Mouse (Mus musculus) large intestine, adult 2 months (tissue): ENCODE measurements around the gene 5530401A14Rik. TPM values are rescaled to one million over a fixed set of nuclear protein-coding genes. Genes with fewer than 3 reads are reported as not detected.

Experiments used
- DNase-seq: peaks from one replicate; pipeline ENCODE4 v3.0.0-alpha.2; 2012; ENCODE audit warnings: low read depth, low spot score
- WGBS: fragments of 180-500 bp; shearing (Covaris S2); methylation state at CpG from one replicate; pipeline ENCODE4 v1.1.7; 2018; 5-methylcytosine and 5-hydroxymethylcytosine counted together
- polyA plus RNA-seq: library from polyadenylated mRNA; depleted of rRNA; stranded (reverse); fragments of >200 nt; gene quantifications from 2 replicates; pipeline ENCODE4 v1.2.3, GENCODE M21; 2012; rRNA removed

Gene 5530401A14Rik
- polyA plus RNA-seq, 1 experiment, result not detected

- 81% methylated on average over 2 of the region's 2 CpGs for WGBS
Observed at GRCm38 (mm10) chr11:81923096-81923495, 62.6 kb downstream of the 5530401A14Rik start.

GRCm38 (mm10) chr11:81923626-81924025 is 63.2 kb downstream of the 5530401A14Rik start:
- DNase-seq, result no peak
- 87% methylated on average over 4 of the region's 4 CpGs for WGBS

More at GRCm38 (mm10) chr11:81923096-81923495, 62.6 kb downstream of the 5530401A14Rik start:
- no peak for DNase-seq

GRCm38 (mm10) chr11:81926393-81926792 is 65.9 kb downstream of the 5530401A14Rik start:
- no peak for DNase-seq

GRCm38 (mm10) chr11:81937516-81937915 is 77.0 kb downstream of the 5530401A14Rik start:
- no peak for DNase-seq
- 74% methylated on average over 1 of the region's 1 CpGs for WGBS

GRCm38 (mm10) chr11:81940988-81941387 is 80.5 kb downstream of the 5530401A14Rik start:
- no peak for DNase-seq
- 15% methylated on average over 1 of the region's 1 CpGs for WGBS

- no peak for DNase-seq
- WGBS, result 50% methylated on average over 1 of the region's 1 CpGs
Observed at GRCm38 (mm10) chr11:81942167-81942566, 81.7 kb downstream of the 5530401A14Rik start.

Other genes starting within 250 kb of the 5530401A14Rik start
- gene Asic2, start 107.8 kb downstream of the 5530401A14Rik start, polyA plus RNA-seq, result 0.84 and 1.0 TPM in 2 replicates
- gene Ccl2, start 174.9 kb downstream of the 5530401A14Rik start, polyA plus RNA-seq, result 2.6 and 3.1 TPM in 2 replicates
- not detected in 2 replicates for gene Gm17268, start 177.9 kb downstream of the 5530401A14Rik start, polyA plus RNA-seq
- gene Ccl7, start 185.0 kb downstream of the 5530401A14Rik start, polyA plus RNA-seq, result 0.86 and 1.2 TPM in 2 replicates
- gene Ccl11, start 197.2 kb downstream of the 5530401A14Rik start, polyA plus RNA-seq, result 14.8 and 26.6 TPM in 2 replicates
- gene Ccl12, start 241.2 kb downstream of the 5530401A14Rik start, polyA plus RNA-seq, result 4.3 and 6.0 TPM in 2 replicates